ENCODE assay signal across 38 mouse cellular contexts in genomic region chr11:34058332-34058731, GRCm38 (mm10). TPM values are rescaled to one million over a fixed set of nuclear protein-coding genes. Genes with fewer than 3 reads are reported as not detected.
DNase-seq lines count a peak whose midpoint lies in the region; ATAC-seq and TF ChIP-seq lines count a peak whose summit lies in the region.
"Had no signal": no experiment of that assay in that cellular context is flagged by ENCODE, and none has a peak within 500 bp of the region (broad histone marks: within the 10 kb centered on the region; RNA-seq: fewer than 3 reads in every experiment).

No protein-coding gene starts in this region.

- no peak for TF ChIP-seq EP300 in lung, postnatal 0 days (IDR thresholded peaks at IDR 0.05)

- H3K9me3 ChIP-seq in liver, embryonic 12.5 days (replicated peaks): no peaks in the 10 kb centered on the region
- no peaks in the 10 kb centered on the region for H3K9me3 ChIP-seq in lung, postnatal 0 days (ENCODE audit: low read length)
- H3K9me3 ChIP-seq: hindbrain, embryonic 13.5 days; limb, embryonic 10.5 days; limb, embryonic 15.5 days; neural tube, embryonic 12.5 days had no signal

- no peak overlapping the region for H3K4me3 ChIP-seq in liver, adult 2 months (ENCODE audit: insufficient read depth, low read depth, low read length)
- H3K4me3 ChIP-seq in liver, embryonic 12.5 days: no peak overlapping the region
- no peak overlapping the region for H3K4me3 ChIP-seq in lung, postnatal 0 days (ENCODE audit: low read depth, low read length)
- H3K4me3 ChIP-seq: erythroblast, embryonic 14.5 days; hindbrain, embryonic 13.5 days; limb, embryonic 10.5 days; limb, embryonic 15.5 days; myocyte; neural tube, embryonic 12.5 days had no signal

- H3K79me2 ChIP-seq in liver, adult 2 months (ENCODE audit: control insufficient read depth, insufficient read depth, low read length): no peaks in the 10 kb centered on the region

- DNase-seq in liver, adult 2 months (ENCODE audit: extremely low read depth, low read depth, low spot score): peak; percentile 28
- DNase-seq in liver: no peak
- DNase-seq in lung, postnatal 0 days (ENCODE audit: low spot score): no peak
- DNase-seq in heart, adult 9 months (ENCODE audit: low spot score in 2 of 2): no peak
- DNase-seq in embryo, embryonic 11 days: no peak
- DNase-seq: adrenal gland, postnatal 10 days; cerebellum, adult 11 months; cerebellum, adult 9-10 months; forebrain, postnatal 0 days; gastrocnemius, postnatal 10 days; heart, postnatal 36 days; kidney, adult 8-10 months; kidney, postnatal 4 days; lung, postnatal 10 days; right cerebral cortex, adult 18-20 months; right cerebral cortex, postnatal 4 days; thymus, adult 18-20 months; thymus, postnatal 25 days had no signal

- H3K4me2 ChIP-seq in liver, embryonic 12.5 days: peak overlapping the region; percentile 39
- H3K4me2 ChIP-seq in lung, postnatal 0 days (replicated peaks; ENCODE audit: low read depth, low read length): no peak overlapping the region
- H3K4me2 ChIP-seq: heart, embryonic 11.5 days; hindbrain, embryonic 13.5 days; limb, embryonic 15.5 days; midbrain, embryonic 11.5 days; neural tube, embryonic 12.5 days had no signal

- no peaks in the 10 kb centered on the region for H3K36me3 ChIP-seq in liver, adult 2 months (ENCODE audit: control insufficient read depth, insufficient read depth, low read length)
- no peaks in the 10 kb centered on the region for H3K36me3 ChIP-seq in liver, embryonic 12.5 days
- H3K36me3 ChIP-seq in lung, postnatal 0 days (ENCODE audit: insufficient read depth, low read length): no peaks in the 10 kb centered on the region
- H3K36me3 ChIP-seq: hindbrain, embryonic 13.5 days; limb, embryonic 10.5 days; limb, embryonic 15.5 days; neural tube, embryonic 12.5 days had no signal

- H3K9ac ChIP-seq in liver, adult 2 months (ENCODE audit: low read depth, low read length): no peak overlapping the region
- H3K9ac ChIP-seq in liver, embryonic 12.5 days: no peak overlapping the region
- no peak overlapping the region for H3K9ac ChIP-seq in lung, postnatal 0 days (replicated peaks; ENCODE audit: low read depth)
- H3K9ac ChIP-seq: forebrain, postnatal 0 days; hindbrain, embryonic 13.5 days; limb, embryonic 15.5 days; neural tube, embryonic 12.5 days had no signal

- no peak for TF ChIP-seq POLR2A in liver, adult 2 months (IDR thresholded peaks at IDR 0.05; ENCODE audit: extremely low read depth, insufficient read depth, low read length)

- no peaks in the 10 kb centered on the region for H3K27me3 ChIP-seq in liver, adult 2 months (ENCODE audit: control insufficient read depth, insufficient read depth, low read length)
- no peaks in the 10 kb centered on the region for H3K27me3 ChIP-seq in liver, embryonic 12.5 days (replicated peaks)
- no peaks in the 10 kb centered on the region for H3K27me3 ChIP-seq in lung, postnatal 0 days (replicated peaks; ENCODE audit: insufficient read depth, low read length)
- H3K27me3 ChIP-seq: hindbrain, embryonic 13.5 days; limb, embryonic 15.5 days; neural tube, embryonic 12.5 days had no signal

- ATAC-seq in liver, embryonic 12.5 days: peak; percentile 63
- peak; percentile 22; the same call in 1 of the 2 replicates for ATAC-seq in megakaryocyte, adult 5-6 weeks (ENCODE audit: poor library complexity, severe bottlenecking)
- ATAC-seq in lung, postnatal 0 days: no peak
- ATAC-seq: forebrain, postnatal 0 days; intestine, embryonic 16.5 days; midbrain, embryonic 16.5 days had no signal

- no peak for TF ChIP-seq CTCF in liver, adult 2 months (IDR thresholded peaks at IDR 0.05; ENCODE audit: low read depth, low read length)
- TF ChIP-seq CTCF in lung, postnatal 0 days (IDR thresholded peaks at IDR 0.05): no peak

- no peak overlapping the region for H3K27ac ChIP-seq in liver, adult 2 months (replicated peaks; ENCODE audit: insufficient read depth, low read depth, low read length)
- peak overlapping the region; percentile 69 for H3K27ac ChIP-seq in liver, embryonic 12.5 days
- H3K27ac ChIP-seq in lung, postnatal 0 days (ENCODE audit: low read length): no peak overlapping the region
- H3K27ac ChIP-seq: hindbrain, embryonic 13.5 days; kidney, postnatal 0 days; limb, embryonic 10.5 days; limb, embryonic 15.5 days; neural tube, embryonic 12.5 days; stomach, postnatal 0 days had no signal

- H3K4me1 ChIP-seq in liver, adult 2 months (ENCODE audit: control insufficient read depth, insufficient read depth, low read length): no peaks in the 10 kb centered on the region; the same call in 1 of the 2 replicates
- H3K4me1 ChIP-seq in liver, embryonic 12.5 days: peaks cover 46% of the 10 kb centered on the region
- no peaks in the 10 kb centered on the region for H3K4me1 ChIP-seq in lung, postnatal 0 days (ENCODE audit: insufficient read depth, low read depth, low read length)
- H3K4me1 ChIP-seq: hindbrain, embryonic 13.5 days; limb, embryonic 10.5 days; limb, embryonic 15.5 days; neural tube, embryonic 12.5 days had no signal

RNA-seq across cellular contexts. Expression of gene Lcp2, which starts 11.6 kb away (rescaled TPM):
- total RNA-seq in liver, adult 2 months (2014; rRNA removed): 2.9 and 7.3 TPM in 2 replicates
- 1.1 and 2.3 TPM in 2 replicates for polyA plus RNA-seq in liver, adult 2 months (2012; rRNA removed)
- 10.5 and 11.5 TPM in 2 replicates for polyA plus RNA-seq in liver, embryonic 12.5 days (2016; fragmentation: Nextera tagmentation; extraction: Ambion mirVana)
- total RNA-seq in megakaryocyte, adult 5-6 weeks (2015): 205 and 221 TPM in 2 replicates
- total RNA-seq in megakaryocyte, adult 5-6 weeks (2017): 94.8 and 109 TPM in 2 replicates
- polyA plus RNA-seq in lung, postnatal 0 days (2015; fragmentation: Nextera tagmentation; extraction: Ambion mirVana): 4.5 and 4.9 TPM in 2 replicates

RNA-seq across cellular contexts. Expression of gene 4930469K13Rik, which starts 40.0 kb away (rescaled TPM):
- total RNA-seq in liver, adult 2 months (2014; rRNA removed): not detected in 2 replicates
- not detected in 2 replicates for polyA plus RNA-seq in liver, adult 2 months (2012; rRNA removed)
- not detected in 2 replicates for polyA plus RNA-seq in liver, embryonic 12.5 days (2016; fragmentation: Nextera tagmentation; extraction: Ambion mirVana)
- total RNA-seq in megakaryocyte, adult 5-6 weeks (2015): 0.41 and 0.42 TPM in 2 replicates
- total RNA-seq in megakaryocyte, adult 5-6 weeks (2017): not detected in 2 replicates
- polyA plus RNA-seq in lung, postnatal 0 days (2015; fragmentation: Nextera tagmentation; extraction: Ambion mirVana): not detected in 2 replicates
- total RNA-seq: adrenal gland, postnatal 10 days; forebrain, postnatal 0 days; gastrocnemius, postnatal 10 days; heart, postnatal 36 days; layer of hippocampus, adult 8-10 months; left cerebral cortex, postnatal 10 days had no signal
- polyA plus RNA-seq: erythroblast, embryonic 14.5 days; forebrain, embryonic 11.5 days; forebrain, postnatal 0 days; heart, embryonic 11.5 days; heart, embryonic 16.5 days; kidney, postnatal 0 days; limb, embryonic 10.5 days; macrophage; midbrain, embryonic 11.5 days; midbrain, embryonic 16.5 days; myocyte; spleen, adult 2 months; stomach, postnatal 0 days had no signal
